Comparison of ENCODE assay signal across 8 mouse cellular contexts in genomic region chr15:102471295-102471645, GRCm38 (mm10). TPM values are rescaled to one million over a fixed set of nuclear protein-coding genes. Genes with fewer than 3 reads are reported as not detected.
DNase-seq lines count a peak whose midpoint lies in the region; ATAC-seq and TF ChIP-seq lines count a peak whose summit lies in the region.

No protein-coding gene starts in this region.

- no peak for TF ChIP-seq POLR2A in olfactory bulb, adult 2 months (IDR thresholded peaks at IDR 0.05; ENCODE audit: insufficient read depth, low read depth, low read length)

- H3K4me3 ChIP-seq in lung, embryonic 15.5 days, result peak overlapping the region; percentile 94
- peak overlapping the region; percentile 86 for H3K4me3 ChIP-seq in embryonic facial prominence, embryonic 15.5 days (replicated peaks)
- peak overlapping the region; percentile 80 for H3K4me3 ChIP-seq in intestine, postnatal 0 days (ENCODE audit: low read depth, low read length)
- H3K4me3 ChIP-seq in olfactory bulb, adult 2 months (ENCODE audit: insufficient read depth, low read depth, low read length), result peak overlapping the region; percentile 96

- WGBS in lung, embryonic 15.5 days, result under 1% methylated on average over 10 of the region's 10 CpGs
- WGBS in embryonic facial prominence, embryonic 15.5 days, result 1% methylated on average over 10 of the region's 10 CpGs
- WGBS in intestine, postnatal 0 days, result under 1% methylated on average over 10 of the region's 10 CpGs
- 2% methylated on average over 10 of the region's 10 CpGs for WGBS in olfactory bulb, adult 2 months

- H3K27ac ChIP-seq in lung, embryonic 15.5 days, result peak overlapping the region; percentile 99
- H3K27ac ChIP-seq in embryonic facial prominence, embryonic 15.5 days (replicated peaks), result peak overlapping the region; percentile 98
- peak overlapping the region; percentile 94 for H3K27ac ChIP-seq in intestine, postnatal 0 days (ENCODE audit: low read depth, low read length)
- no peak overlapping the region for H3K27ac ChIP-seq in olfactory bulb, adult 2 months (ENCODE audit: insufficient read depth, low read depth, low read length)

- no peaks in the 10 kb centered on the region for H3K9me3 ChIP-seq in lung, embryonic 15.5 days
- H3K9me3 ChIP-seq in embryonic facial prominence, embryonic 15.5 days (replicated peaks), result no peaks in the 10 kb centered on the region
- no peaks in the 10 kb centered on the region for H3K9me3 ChIP-seq in intestine, postnatal 0 days (ENCODE audit: control insufficient read depth)

- H3K4me1 ChIP-seq in lung, embryonic 15.5 days, result peaks cover 10% of the 10 kb centered on the region
- peaks cover 15% of the 10 kb centered on the region for H3K4me1 ChIP-seq in embryonic facial prominence, embryonic 15.5 days
- no peaks in the 10 kb centered on the region for H3K4me1 ChIP-seq in intestine, postnatal 0 days (replicated peaks; ENCODE audit: control insufficient read depth, insufficient read depth, low read length)
- H3K4me1 ChIP-seq in olfactory bulb, adult 2 months (ENCODE audit: control insufficient read depth, insufficient read depth, low read length), result no peaks in the 10 kb centered on the region

- H3K27me3 ChIP-seq in lung, embryonic 15.5 days, result no peaks in the 10 kb centered on the region
- no peaks in the 10 kb centered on the region for H3K27me3 ChIP-seq in embryonic facial prominence, embryonic 15.5 days
- H3K27me3 ChIP-seq in intestine, postnatal 0 days (replicated peaks; ENCODE audit: control insufficient read depth, insufficient read depth, low read length), result no peaks in the 10 kb centered on the region

- ATAC-seq in lung, embryonic 15.5 days (ENCODE audit: borderline replicate concordance, extremely low read depth, low FRiP score, low TSS enrichment), result no peak
- no peak for ATAC-seq in embryonic facial prominence, embryonic 15.5 days (ENCODE audit: insufficient number of reproducible peaks, low FRiP score, low TSS enrichment, low read depth)
- no peak for ATAC-seq in intestine, postnatal 0 days

- DNase-seq in lung, postnatal 14 days, result no peak
- no peak for DNase-seq in cerebellum, adult 11-12 months
- DNase-seq in gastrocnemius, adult 8-10 months (ENCODE audit: low spot score in 2 of 2), result no peak
- no peak for DNase-seq in cerebellum, postnatal 10 days

- H3K4me2 ChIP-seq in lung, embryonic 15.5 days, result peak overlapping the region; percentile 61
- peak overlapping the region; percentile 52 for H3K4me2 ChIP-seq in embryonic facial prominence, embryonic 15.5 days (replicated peaks)
- H3K4me2 ChIP-seq in intestine, postnatal 0 days (replicated peaks; ENCODE audit: low read depth), result peak overlapping the region; percentile 63

- H3K9ac ChIP-seq in lung, embryonic 15.5 days, result peak overlapping the region; percentile 97
- H3K9ac ChIP-seq in embryonic facial prominence, embryonic 15.5 days, result peak overlapping the region; percentile 93
- H3K9ac ChIP-seq in intestine, postnatal 0 days (ENCODE audit: low read depth, low read length), result peak overlapping the region; percentile 94

- peaks cover 29% of the 10 kb centered on the region for H3K36me3 ChIP-seq in lung, embryonic 15.5 days
- peaks cover 36% of the 10 kb centered on the region for H3K36me3 ChIP-seq in embryonic facial prominence, embryonic 15.5 days
- H3K36me3 ChIP-seq in intestine, postnatal 0 days (ENCODE audit: control insufficient read depth, insufficient read depth), result peaks cover 29% of the 10 kb centered on the region

- TF ChIP-seq CTCF in intestine, postnatal 0 days (IDR thresholded peaks at IDR 0.05; ENCODE audit: low read depth), result no peak
- no peak for TF ChIP-seq CTCF in olfactory bulb, adult 2 months (IDR thresholded peaks at IDR 0.05; ENCODE audit: insufficient read depth, low read depth, low read length)

RNA-seq across cellular contexts. Expression of gene Pcbp2, which starts 0.9 kb away (rescaled TPM):
- 217 TPM in 2 replicates for polyA plus RNA-seq in lung, embryonic 15.5 days (2015; fragmentation: Nextera tagmentation; extraction: Ambion mirVana)
- 223 and 231 TPM in 2 replicates for polyA plus RNA-seq in embryonic facial prominence, embryonic 15.5 days (2015; fragmentation: Nextera tagmentation; extraction: Ambion mirVana)
- 109 and 115 TPM in 2 replicates for polyA plus RNA-seq in intestine, postnatal 0 days (2015; fragmentation: Nextera tagmentation; extraction: Ambion mirVana)
- polyA plus RNA-seq in olfactory bulb, adult 2 months (2012; ENCODE audit: insufficient read depth, insufficient read length, low replicate concordance, missing spikeins), result 834 and 975 TPM in 2 replicates
- total RNA-seq in gastrocnemius, adult 8-10 months (2022), result 100 to 1,000 TPM; 379 to 451 (median 385) TPM

RNA-seq across cellular contexts. Expression of gene Prr13, which starts 12.4 kb away (rescaled TPM):
- 69.4 and 71.4 TPM in 2 replicates for polyA plus RNA-seq in lung, embryonic 15.5 days (2015; fragmentation: Nextera tagmentation; extraction: Ambion mirVana)
- polyA plus RNA-seq in embryonic facial prominence, embryonic 15.5 days (2015; fragmentation: Nextera tagmentation; extraction: Ambion mirVana), result 89.4 and 93.7 TPM in 2 replicates
- polyA plus RNA-seq in intestine, postnatal 0 days (2015; fragmentation: Nextera tagmentation; extraction: Ambion mirVana), result 394 and 398 TPM in 2 replicates
- polyA plus RNA-seq in olfactory bulb, adult 2 months (2012; ENCODE audit: insufficient read depth, insufficient read length, low replicate concordance, missing spikeins), result not detected in 2 replicates
- total RNA-seq in gastrocnemius, adult 8-10 months (2022), result 10 to 100 TPM; 16.4 to 22.3 (median 20.2) TPM

RNA-seq across cellular contexts. Expression of gene Amhr2, which starts 26.1 kb away (rescaled TPM):
- 0.59 and 0.82 TPM in 2 replicates for polyA plus RNA-seq in lung, embryonic 15.5 days (2015; fragmentation: Nextera tagmentation; extraction: Ambion mirVana)
- 0.59 and 0.75 TPM in 2 replicates for polyA plus RNA-seq in embryonic facial prominence, embryonic 15.5 days (2015; fragmentation: Nextera tagmentation; extraction: Ambion mirVana)
- 0.35 and 0.50 TPM in 2 replicates for polyA plus RNA-seq in intestine, postnatal 0 days (2015; fragmentation: Nextera tagmentation; extraction: Ambion mirVana)
- not detected in 2 replicates for polyA plus RNA-seq in olfactory bulb, adult 2 months (2012; ENCODE audit: insufficient read depth, insufficient read length, low replicate concordance, missing spikeins)
- 10 to 100 TPM in 3 of 4 experiments, 1 to 10 TPM in 1; 9.9 to 14.2 (median 11.7) TPM for total RNA-seq in gastrocnemius, adult 8-10 months (2022)

RNA-seq across cellular contexts. Expression of gene Gm10337, which starts 32.3 kb away (rescaled TPM):
- not detected in 2 replicates for polyA plus RNA-seq in lung, embryonic 15.5 days (2015; fragmentation: Nextera tagmentation; extraction: Ambion mirVana)
- 5.1 TPM in 1 of 2 replicates, not detected in the other for polyA plus RNA-seq in embryonic facial prominence, embryonic 15.5 days (2015; fragmentation: Nextera tagmentation; extraction: Ambion mirVana)
- polyA plus RNA-seq in intestine, postnatal 0 days (2015; fragmentation: Nextera tagmentation; extraction: Ambion mirVana), result 3.5 TPM in 1 of 2 replicates, not detected in the other
- polyA plus RNA-seq in olfactory bulb, adult 2 months (2012; ENCODE audit: insufficient read depth, insufficient read length, low replicate concordance, missing spikeins), result not detected in 2 replicates
- total RNA-seq in gastrocnemius, adult 8-10 months (2022), result not detected

RNA-seq across cellular contexts. Expression of gene Map3k12, which starts 45.6 kb away (rescaled TPM):
- polyA plus RNA-seq in lung, embryonic 15.5 days (2015; fragmentation: Nextera tagmentation; extraction: Ambion mirVana), result 11.8 and 14.4 TPM in 2 replicates
- polyA plus RNA-seq in embryonic facial prominence, embryonic 15.5 days (2015; fragmentation: Nextera tagmentation; extraction: Ambion mirVana), result 19.8 and 21.3 TPM in 2 replicates
- 3.1 and 3.5 TPM in 2 replicates for polyA plus RNA-seq in intestine, postnatal 0 days (2015; fragmentation: Nextera tagmentation; extraction: Ambion mirVana)
- polyA plus RNA-seq in olfactory bulb, adult 2 months (2012; ENCODE audit: insufficient read depth, insufficient read length, low replicate concordance, missing spikeins), result not detected in 2 replicates
- 1 to 10 TPM in 3 of 4 experiments, under 1 TPM in 1; 0.68 to 1.9 (median 1.5) TPM for total RNA-seq in gastrocnemius, adult 8-10 months (2022)
